Mouse (Mus musculus) heart, postnatal 36 days (tissue): Measurements from ENCODE around the gene Cpvl. TPM values are rescaled to one million over a fixed set of nuclear protein-coding genes. Genes with fewer than 3 reads are reported as not detected.

Experiments
- DNase-seq, 2 experiments: peaks; one replicate each; pipeline ENCODE4 v3.0.0; 2021 to 2022
- intact Hi-C: fragments of 180-260 bp; cut with DNase I; formaldehyde crosslinking; loops from one replicate; pipeline ENCODE4 v1.15.1; 2025
- total RNA-seq, 2 experiments: library from RNA; stranded (reverse); gene quantifications; 2 replicates each; pipeline ENCODE4 v1.2.3; 2021

Cpvl gene
- total RNA-seq, 2 experiments from 2014 or later: not detected

DNA sequence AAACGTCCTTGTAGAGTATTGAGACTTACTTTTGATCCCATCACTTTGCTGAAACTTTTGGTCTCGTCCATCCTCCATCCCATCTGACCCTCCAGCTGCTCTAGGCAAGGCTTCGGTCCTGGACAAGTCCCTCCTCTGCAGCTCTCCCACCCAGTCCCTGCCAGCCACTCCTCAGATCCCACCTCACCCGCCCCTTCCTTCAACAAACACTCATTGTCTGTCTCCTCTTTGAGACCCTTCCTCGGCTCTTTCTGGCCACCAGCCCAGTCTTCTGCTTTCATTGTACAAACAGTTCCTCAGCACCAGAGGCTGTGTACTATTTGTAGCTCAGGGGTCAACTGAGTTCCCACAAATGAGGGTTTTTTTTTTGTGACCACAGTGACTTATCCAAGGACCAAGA, 5.0 kb downstream of the Cpvl start:
- intact Hi-C loops: loop anchor here (5.0 kb wide), 1 partner anchor 254 kb away; no protein-coding TSS in a partner anchor
- DNase-seq: no peak

DNA sequence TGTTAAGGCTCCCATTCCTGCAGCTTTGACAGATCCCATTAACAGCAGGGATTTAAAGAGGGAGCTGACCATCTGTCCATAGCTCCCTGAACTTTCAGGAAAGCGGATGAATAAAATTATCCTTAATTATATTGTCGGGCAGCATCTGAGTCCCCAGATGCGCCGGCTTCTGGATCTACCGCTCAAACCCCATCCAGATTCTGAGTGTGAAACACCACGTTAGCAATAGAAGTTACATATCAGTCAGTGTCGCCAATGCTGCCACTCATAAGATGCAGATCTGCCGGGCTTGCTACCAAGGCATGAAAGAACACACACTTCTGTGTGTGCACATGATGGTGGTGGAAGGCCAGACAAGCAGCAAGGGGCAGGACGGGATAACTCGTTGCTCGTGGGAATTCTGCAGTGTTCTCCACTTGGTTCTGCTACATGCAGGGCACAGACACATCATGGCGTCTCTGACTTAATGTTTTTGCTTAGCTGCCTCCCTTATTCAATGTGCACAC, 6.2 kb downstream of the Cpvl start:
- DNase-seq: no peak
- intact Hi-C loops: loop anchor here (5.0 kb wide), 1 partner anchor 255 kb away; no protein-coding TSS in a partner anchor

DNA sequence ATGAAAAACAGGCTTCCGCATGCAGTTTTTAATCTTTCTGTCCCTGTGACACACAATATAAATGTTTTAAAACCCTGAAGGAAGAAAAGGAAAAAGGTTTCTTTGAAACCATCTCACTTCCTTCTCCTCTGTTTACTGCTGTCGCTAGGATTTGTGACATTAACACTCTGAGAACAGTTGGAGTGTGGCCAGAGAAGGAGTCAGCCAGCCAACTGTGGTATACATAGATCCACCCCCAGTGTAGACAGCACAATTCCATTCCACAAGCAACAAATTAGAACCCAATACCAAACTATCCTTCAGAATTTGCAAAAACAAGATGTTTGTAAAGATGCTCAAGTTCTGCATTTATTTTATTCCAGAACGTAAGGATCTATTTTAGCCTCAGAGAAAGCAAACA, 6.7 kb downstream of the Cpvl start:
- intact Hi-C loops: loop anchor here (5.0 kb wide), 1 partner anchor 256 kb away; no protein-coding TSS in a partner anchor

DNA sequence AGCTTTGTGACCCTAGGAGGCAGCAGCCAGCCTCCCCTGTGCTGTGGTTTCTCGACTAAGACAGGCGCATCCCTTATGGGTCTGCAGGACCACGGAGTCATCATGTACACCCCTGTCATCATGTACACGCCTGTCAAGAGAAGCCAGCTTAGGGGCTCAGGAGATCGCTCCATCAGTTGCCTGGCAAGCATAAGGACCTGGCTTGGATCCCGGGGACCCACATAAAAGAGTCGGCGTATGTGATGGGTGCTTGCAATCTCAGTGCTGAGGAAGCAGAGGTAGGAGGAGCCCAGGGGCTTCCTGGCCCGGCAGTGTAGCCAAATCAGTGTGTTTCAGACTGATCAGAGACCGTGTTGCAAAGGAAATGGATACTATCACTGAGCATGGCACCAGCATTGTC, 9.4 kb downstream of the Cpvl start:
- intact Hi-C loops: loop anchor here (5.0 kb wide), 1 partner anchor 193 kb away; no protein-coding TSS in a partner anchor
- DNase-seq: no peak

More for the DNA sequence above, 6.7 kb downstream of the Cpvl start:
- DNase-seq: no peak

DNA sequence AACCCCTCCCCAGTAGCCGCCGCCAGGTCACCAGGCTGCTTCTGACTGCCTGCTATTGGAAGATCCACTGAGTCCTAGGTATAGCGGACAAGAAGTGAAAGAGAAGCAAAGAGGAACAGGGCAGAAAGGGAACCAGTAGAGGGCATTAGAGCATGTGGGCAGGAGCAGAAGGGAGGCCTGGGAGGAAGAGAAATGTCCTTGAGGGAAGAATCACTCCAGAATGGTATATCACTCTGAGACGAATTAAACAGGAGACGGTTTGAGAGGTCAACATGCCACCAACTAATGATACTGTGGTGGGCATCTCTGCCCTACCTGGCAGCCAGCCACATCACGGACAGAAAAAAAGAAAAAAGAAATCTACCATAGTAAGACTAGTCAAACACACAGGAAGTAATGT, 9.9 kb downstream of the Cpvl start:
- DNase-seq: no peak
- intact Hi-C loops: loop anchor here (5.0 kb wide), 1 partner anchor 194 kb away; no protein-coding TSS in a partner anchor

DNA sequence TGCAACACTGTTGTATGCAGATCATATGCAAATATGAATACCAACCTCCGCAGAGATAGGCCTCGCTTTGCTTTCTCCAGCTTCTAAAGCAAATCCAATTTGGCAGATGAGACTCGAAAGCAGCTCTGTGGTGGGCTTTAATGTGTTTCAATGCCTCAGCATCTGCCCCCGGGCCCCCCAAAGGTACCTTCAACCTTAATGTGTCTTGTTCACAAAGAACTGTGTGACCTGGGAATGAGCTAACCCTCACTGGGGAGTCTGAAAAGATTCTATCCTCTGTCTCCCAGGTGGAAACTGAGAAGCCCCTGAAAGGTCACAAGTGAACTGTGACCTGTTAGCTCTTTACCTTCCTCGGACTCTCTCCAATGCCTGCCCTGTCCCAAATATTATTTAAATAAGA, 11.9 kb downstream of the Cpvl start:
- intact Hi-C loops: loop anchor here (5.0 kb wide), 1 partner anchor 196 kb away; no protein-coding TSS in a partner anchor
- DNase-seq: no peak

DNA sequence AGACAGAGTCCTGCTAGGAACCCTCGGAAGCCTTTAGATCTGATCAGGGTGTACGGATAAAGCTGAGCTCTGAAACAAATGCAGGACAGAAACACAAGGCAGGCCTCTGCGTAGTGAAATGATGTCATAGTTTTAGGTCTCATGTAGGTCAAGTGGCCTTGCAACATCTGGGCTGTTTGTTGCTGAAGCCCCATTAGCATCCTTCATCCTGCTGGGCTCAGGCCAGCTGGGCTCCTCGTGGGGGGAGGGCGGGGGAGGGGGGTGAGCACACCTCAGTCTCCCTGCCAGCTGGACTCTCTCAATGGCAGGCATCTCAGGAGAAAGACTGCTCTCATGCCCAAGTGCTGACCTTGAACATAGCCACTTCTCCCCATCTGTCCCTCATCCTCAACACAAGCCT, 12.6 kb downstream of the Cpvl start:
- intact Hi-C loops: loop anchor here (5.0 kb wide), 1 partner anchor 196 kb away; no protein-coding TSS in a partner anchor
- no peak for DNase-seq

DNA sequence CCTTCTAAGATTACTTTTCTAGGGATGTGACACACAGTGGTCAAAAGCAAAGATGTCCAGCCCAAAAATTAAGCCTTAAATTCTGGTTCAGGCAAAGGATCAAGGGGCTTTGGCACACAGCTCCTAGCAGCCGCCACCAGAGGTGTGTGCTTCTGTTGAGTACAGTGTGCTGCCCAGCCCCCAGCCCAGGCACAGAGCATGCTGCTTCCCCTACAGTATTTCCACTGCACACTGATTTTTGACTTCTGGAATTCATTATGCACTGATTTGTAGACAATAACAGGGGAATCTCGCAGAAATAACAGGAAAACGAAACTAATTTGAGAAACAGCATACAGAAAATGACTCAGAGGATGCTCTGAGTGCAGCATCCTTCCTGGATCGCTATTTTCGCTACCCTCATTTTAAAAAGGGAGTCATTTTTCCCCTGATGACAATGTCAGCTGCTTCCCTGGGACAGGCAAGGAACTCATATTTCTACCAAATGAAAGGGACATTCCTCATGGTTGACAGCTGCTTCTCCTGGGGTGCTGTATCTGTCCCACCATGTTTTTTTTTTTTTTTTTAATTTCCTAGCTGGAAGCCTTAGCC, 14.5 kb downstream of the Cpvl start:
- DNase-seq: no peak
- intact Hi-C loops: loop anchor here (5.0 kb wide), 1 partner anchor 73 kb away; the partner anchor contains the start of gene Chn2

DNA sequence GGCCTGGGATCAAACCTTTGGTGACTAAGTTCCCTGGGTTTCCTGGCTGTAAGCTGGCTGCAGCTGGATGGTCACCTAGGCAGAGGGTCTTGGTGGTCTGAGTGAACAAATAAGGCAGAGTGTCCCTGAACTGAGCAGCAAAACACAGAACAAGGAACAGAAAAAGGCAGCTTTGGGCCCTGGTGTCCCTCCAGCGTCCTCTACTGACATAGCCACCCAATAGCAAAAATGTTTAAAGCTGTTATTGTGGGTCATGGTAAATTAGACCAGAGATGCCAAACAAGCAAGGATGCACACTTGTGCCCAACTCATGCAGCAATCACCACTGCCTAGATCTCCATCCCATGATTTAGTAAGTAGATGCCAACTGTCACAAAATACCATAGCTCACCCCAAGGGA, 16.5 kb downstream of the Cpvl start:
- no peak for DNase-seq
- intact Hi-C loops: loop anchor here (5.0 kb wide), 1 partner anchor 75 kb away; the partner anchor contains the start of gene Chn2

DNA sequence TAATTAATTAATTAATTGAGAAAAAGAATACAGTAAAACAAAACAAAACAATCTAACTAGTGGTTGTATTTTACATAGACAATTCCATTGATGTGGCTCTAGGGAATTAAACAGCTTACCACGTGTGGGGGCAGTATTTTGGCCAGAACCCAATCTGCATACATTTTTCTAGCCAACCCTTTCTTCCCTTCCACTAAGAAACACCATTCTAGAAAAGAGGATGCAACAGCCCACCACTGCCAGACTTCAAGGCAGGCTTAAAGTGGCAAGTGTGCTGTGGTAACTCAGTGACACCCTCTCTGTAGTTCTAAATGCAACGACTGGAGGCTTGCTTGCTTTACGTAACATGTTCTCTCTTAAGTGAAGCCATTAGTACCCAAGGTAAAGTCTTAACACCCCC, 18.6 kb downstream of the Cpvl start:
- DNase-seq: no peak
- intact Hi-C loops: loop anchor here (2.0 to 5.0 kb wide), 5 partner anchors 77 to 269 kb away; partner anchors contain the start of gene Chn2

DNA sequence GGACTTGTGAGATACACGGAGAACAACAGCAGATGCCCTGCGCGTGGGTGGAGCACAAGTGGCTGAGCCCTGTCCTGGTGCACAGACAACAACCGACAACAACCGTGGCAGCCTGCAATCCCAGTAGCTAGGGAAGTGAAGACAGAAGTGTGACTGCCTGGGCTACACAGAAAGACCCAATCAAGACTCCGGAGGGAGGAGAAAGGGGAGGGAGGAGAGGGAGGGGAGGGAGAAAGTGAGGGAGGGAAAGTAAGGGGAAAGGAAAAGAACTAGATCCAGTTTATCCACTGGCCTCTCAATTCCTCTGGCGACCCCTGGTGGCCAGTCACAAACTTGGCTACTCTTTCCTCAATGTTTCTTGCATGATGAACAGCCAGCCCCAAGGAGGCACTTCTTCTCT, 20.1 kb downstream of the Cpvl start:
- peak; percentile 77 to 87 for DNase-seq
- intact Hi-C loops: loop anchor here (1.0 to 5.0 kb wide), 6 partner anchors 76 to 270 kb away; no protein-coding TSS in a partner anchor

DNA sequence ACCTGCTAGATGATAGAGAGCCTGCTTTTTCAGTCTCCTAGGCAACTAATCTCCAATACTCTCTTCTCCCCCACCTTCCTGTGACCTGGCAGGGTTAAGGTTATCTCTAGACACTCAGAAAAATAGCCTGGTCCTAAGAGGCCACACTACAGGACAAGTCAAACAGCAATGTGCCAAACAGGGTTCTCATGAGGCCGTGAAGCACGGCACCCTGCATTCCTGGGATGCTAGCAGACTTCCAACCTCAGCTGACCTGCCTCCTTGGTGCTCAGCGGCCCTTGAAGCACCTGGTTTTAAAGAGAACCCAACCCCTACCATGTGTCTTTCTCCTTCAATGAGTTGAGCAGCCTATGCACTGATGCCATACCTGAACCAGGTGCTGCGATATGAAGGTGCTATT, 22.0 kb downstream of the Cpvl start:
- intact Hi-C loops: loop anchor here (5.0 kb wide), 3 partner anchors 74 to 211 kb away; no protein-coding TSS in a partner anchor

DNA sequence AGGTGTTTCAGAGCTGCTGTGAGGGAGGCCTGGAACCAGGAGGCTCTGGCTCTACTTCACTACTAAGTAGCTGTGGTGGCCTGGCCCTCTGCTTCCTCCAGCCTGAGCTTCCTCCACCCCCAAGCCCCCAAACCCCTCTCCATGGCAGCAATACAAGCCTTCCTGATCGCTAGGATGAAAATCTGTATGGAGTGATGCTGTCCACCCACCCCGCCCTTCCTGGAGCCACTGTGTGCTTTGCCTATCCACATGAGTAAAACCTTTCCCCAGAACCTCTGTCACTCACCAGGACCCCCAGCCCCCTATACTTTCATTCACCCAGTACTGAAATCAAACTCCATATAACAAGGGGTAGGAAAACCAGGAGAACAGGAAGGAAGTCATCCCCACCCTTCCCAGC, 22.6 kb downstream of the Cpvl start:
- intact Hi-C loops: loop anchor here (5.0 kb wide), 3 partner anchors 74 to 211 kb away; no protein-coding TSS in a partner anchor
- DNase-seq: no peak

More for the DNA sequence above, 22.0 kb downstream of the Cpvl start:
- DNase-seq: no peak

DNA sequence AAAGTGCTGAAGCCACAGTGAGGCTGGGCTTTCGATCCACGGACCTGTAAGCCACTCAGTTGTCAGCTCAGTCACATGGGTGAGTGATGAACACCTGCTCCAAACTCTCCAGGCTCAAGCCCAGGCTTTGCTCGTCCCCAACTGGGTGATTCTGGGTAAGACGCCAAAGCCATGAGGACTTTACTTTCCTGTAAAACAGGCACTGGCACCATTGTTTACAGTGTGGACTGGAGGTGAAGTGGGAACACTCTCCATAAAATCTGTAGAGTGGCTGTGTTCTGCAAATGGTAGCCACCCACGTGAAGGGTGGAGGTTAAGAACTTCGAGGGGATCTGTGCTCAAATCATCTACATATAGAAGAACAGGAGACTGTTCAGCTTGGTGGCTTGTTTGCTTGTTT, 23.2 kb downstream of the Cpvl start:
- intact Hi-C loops: loop anchor here (5.0 kb wide), 3 partner anchors 73 to 212 kb away; no protein-coding TSS in a partner anchor
- DNase-seq: no peak

DNA sequence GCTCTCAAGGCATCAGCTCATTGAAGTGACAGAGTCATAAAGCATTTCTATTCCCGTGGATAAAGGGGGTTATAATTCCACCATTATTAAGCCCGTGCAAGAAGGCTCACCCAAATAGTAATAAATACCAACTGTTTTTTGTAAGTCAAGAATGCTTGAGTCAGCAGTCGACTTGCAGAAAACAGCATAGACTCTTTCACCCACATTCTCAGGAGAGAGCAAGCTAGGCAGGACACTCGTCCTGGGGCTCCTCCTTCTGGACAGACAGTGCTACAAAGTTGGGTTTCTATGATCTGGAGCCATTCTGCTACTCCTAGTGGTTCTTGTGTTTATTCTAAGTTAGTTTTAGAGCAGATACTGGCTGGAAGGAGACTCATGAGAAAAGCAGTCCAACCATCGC, 24.4 kb downstream of the Cpvl start:
- intact Hi-C loops: loop anchor here (1.0 kb wide), 1 partner anchor 173 kb away; no protein-coding TSS in a partner anchor

DNA sequence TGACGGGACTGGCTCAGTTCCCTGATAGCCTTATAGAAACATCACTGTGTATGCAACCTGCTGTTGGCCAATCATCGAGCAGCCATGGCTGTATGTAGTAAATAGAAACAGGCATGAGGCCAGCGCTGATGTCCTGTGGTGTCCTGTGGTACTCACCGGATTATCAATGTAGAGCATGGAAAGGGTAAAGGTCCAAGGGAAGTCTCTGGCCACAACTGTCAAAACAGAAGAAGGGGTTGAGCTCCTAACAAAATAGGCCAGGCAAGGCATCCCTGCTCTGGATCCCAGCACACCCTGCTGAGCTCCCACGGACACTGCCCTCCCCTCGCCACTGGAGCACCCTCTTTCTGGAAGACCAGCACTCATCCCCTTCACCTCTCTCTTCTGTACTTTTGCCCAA, 25.1 kb downstream of the Cpvl start:
- intact Hi-C loops: no loop called here
- DNase-seq: no peak

More for the DNA sequence above, 24.4 kb downstream of the Cpvl start:
- peak; percentile 55 to 57 for DNase-seq

DNA sequence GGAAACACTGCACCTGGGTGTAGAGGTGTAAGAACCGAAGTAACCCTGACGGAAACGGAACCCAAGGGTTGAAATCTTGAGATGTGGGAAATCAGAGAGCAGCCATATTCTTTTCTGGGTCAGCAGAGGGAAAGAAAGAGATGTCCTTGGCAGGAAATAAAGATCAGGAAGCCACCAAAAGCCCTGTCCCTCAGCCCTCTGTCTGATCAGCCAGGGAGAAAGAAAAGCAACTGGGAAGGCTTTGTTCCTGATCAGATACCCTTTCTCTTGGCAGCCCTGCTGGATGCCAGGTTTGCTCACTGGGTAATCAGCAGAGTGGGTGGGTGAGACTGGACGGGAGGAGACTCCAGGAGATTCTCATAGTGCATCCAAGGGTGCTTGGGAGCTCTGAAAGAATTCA, 27.1 kb downstream of the Cpvl start:
- intact Hi-C loops: no loop called here
- no peak for DNase-seq

DNA sequence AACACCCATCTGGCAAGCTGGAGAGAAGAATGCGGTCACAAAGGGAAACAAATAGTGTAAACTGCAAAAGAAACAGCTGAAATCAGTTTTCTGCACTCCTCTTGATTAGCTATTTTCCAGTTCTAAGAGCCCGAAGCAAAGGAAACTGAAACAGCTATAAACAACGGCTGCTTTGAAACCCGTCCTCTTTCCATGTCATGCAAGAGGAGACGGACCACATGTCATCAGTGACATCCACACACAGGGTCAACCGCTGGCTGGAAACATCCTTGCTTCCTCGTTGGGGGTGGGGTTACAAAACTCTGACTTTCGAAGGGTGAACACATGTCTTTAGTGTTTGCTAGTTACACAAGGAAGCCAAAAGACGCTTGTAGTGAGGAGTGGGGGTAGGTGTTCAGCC, 27.6 kb downstream of the Cpvl start:
- peak in 1 of 2 experiments; percentile 28 for DNase-seq
- intact Hi-C loops: no loop called here

DNA sequence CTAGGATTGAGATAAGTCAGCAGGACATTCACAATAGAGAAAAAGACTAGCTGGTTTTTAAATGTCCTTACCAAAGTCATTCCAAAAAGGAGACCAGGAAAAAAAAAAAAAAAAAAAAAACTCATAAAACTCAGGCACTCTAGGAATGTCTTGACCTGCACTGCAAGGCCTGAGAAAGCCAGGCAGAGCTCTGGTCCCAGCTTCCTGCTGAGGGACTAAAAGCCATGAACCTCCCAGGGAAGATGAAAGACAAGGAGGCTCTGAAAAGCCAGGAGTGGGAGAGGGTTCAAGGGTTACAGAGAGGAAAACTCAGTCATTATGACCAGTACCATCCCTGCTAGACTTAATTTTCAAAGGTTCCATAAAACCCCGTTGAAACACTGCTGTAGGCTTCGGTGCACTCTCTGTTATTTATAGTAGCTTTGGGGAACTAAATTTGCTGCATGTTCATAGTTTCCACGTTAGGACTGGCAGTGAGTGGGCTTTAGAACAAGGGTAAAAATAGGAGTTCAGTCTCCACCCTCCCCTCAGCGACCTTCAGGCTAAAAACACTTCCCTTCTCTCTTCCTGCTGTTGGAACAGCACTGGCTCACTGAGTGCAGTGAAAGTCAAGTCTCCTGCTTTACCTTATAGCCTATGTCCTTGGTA, 30.0 kb downstream of the Cpvl start:
- DNase-seq: no peak
- intact Hi-C loops: no loop called here

DNA sequence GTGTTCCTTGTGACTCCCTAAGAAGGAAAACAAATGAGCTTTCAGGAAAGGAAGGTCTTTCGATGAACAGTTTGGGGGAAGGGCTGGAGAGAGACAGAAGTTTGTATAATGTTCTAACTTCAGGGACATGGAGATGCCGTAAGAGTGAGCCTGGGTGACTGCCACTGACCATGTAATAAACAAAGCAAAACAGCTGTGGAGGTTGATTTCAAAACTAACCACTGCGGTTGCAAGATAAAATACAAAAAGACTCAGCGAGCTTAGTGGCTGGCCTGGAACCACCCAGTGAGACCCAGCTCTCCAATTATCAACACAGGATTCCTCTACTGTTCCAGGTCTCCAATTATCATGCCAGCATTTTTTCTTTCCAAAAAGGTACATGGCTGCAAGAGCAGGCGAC, 33.6 kb downstream of the Cpvl start:
- no peak for DNase-seq
- intact Hi-C loops: no loop called here

DNA sequence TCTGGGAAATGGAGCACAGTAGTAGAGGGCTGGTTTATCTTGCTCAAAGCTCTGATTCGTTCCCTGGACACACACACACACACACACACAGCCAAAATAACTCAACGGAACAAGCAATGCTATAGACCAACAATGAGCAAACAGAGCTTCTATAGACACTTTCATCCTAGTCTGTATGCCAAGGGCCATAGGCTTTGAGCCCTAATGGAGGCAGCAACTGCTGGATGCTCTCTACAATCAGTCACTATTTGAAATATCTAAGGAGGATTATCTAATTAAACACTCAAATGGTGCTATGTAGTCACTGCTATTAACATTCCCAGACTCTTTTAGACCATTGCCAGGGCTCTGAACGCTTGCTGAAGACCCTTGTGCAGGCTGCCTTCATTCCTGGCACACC, 34.1 kb downstream of the Cpvl start:
- intact Hi-C loops: no loop called here
- DNase-seq: no peak
